Mouse (Mus musculus) olfactory bulb, adult 2 months (tissue): ENCODE results near the gene Stx8.

Experiments used
- CTCF ChIP-seq: fragments of 200-500 bp; IDR thresholded peaks from 2 replicates; pipeline ENCODE4 v1.5.1; 2012; ENCODE audit warnings: low read depth, mild to moderate bottlenecking, low read length, moderate library complexity; ENCODE audit not compliant: insufficient read depth
- POLR2A ChIP-seq: fragments of 200-500 bp; IDR thresholded peaks from 2 replicates; pipeline ENCODE4 v1.6.1; 2012; ENCODE audit warnings: mild to moderate bottlenecking, low read depth, low read length, moderate library complexity; ENCODE audit not compliant: insufficient read depth

DNA sequence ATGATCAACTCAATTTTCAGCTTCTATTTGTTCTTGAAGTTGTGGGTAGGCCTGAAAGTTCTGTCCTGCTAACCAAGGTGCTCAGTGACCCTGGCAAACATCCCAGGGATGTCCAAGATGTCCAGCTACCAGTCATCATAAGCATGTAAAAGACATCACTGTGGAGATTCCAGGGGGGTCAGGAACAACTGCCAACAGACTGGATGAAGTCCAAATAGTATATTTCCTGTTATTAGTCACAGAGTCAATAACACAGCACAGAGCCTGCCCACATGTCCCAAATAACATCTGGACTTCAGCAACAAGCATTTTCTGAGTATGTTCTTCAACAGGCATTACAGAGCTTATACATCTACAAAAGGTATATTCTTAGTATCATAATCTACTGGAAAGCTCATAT lies 189.8 kb downstream of the Stx8 start:
- no peak for TF ChIP-seq POLR2A
- TF ChIP-seq CTCF, result no peak
